Mouse (Mus musculus) cerebellum, postnatal 4 days (tissue): ENCODE measurements at regions not wholly inside any gene's neighbourhood (a gene's known extent, or its start where the extent isn't known, plus 50 kb on each side); places are given as distances from the start of the nearest gene placed in this dataset.
A peak's percentile ranks its signal among the peaks of the same experiment; 100 is the strongest.

Source experiments
- DNase-seq, 2 experiments: peaks; one replicate each; pipeline ENCODE4 v3.0.0; 2022; ENCODE audit warnings: low spot score in 2 of 2, mixed read lengths in 1 of 2

- DNase-seq: no peak
These were observed 226.1 kb upstream of the BB014433 start for GRCm38 (mm10) chr8:15271793-15272587.

- peak; percentile 81 to 83 for DNase-seq
These were observed 224.4 kb upstream of the BB014433 start for GRCm38 (mm10) chr8:15270290-15270689.

DNA sequence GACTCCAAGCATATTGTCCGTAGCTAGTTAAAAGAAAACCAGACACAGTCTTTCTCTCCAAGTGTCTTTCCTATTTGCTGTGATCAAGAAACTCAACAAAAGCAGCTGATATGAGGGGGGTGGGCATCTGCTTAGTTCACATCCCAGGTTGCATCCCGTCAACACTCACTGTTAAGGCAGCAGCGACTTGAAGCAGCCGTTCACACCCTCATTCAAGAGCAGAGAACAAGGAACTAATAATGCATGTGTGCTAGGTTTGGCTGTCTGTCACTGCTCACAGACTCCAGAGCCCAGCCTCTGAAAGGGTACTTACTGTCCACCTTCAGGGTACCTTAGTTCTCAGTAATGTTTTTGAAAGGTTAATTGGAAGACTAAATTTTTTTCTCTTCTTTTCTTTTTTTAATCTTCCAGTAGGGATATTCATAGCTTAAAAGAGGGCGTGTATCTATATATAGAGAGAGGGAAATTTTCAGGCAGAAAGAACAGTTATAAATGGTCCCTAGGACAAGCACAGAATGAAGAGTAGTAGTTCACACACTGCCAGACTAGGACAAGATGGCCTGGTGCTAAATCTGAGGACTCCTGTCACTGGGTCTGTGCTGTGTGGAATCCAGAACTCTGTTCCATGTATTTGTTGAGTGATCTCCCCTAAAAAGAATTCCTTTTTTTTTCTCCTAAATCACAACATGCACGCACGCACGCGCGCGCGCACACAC lies 199.1 kb upstream of the BB014433 start:
- no peak for DNase-seq

- DNase-seq: no peak
These were observed 189.5 kb upstream of the BB014433 start for GRCm38 (mm10) chr8:15235410-15235809.

DNA sequence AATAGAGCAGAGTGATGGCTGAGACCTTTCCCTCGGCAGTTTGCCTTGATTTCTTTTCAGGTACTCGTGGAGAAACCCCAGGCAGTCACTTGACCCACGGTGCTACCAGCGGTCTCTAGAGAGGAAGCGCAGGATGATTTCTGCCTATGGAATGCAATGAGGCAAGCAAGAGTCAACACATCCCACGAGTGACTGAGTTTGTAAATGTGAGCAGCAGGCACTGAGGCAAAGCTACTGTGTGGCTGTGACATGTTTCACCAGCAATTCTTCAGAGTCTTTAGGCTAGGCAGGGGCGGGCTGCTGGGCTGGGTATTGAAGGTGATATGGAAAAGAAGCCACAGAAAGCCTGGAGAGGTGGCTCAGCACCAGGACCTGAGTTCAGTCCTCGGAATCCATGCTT lies 187.4 kb upstream of the BB014433 start:
- DNase-seq: no peak

DNA sequence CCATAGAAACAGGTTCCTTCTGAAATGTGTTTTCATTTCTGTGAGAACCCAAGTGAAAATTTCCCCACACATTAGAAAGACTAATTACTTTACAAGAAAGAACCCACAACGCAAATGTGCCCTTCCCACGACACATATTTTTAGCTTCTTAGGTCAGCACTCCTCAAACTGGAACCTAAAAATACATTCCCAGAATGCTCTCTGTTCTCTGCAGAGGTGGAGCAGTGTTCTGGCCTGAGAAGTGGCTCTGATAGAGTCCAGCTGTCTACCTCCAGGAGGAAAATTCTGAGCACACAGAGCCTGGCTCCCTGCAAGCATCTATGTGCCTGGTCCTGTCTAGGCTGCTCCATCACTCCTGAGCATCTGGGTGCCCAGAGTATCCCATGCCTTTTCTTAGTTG lies 184.3 kb upstream of the BB014433 start:
- no peak for DNase-seq

- DNase-seq: peak; percentile 67 to 79
These were observed 175.5 kb upstream of the BB014433 start for GRCm38 (mm10) chr8:15221211-15221912.

GRCm38 (mm10) chr8:15209856-15210521 lies 164.1 kb upstream of the BB014433 start:
- no peak for DNase-seq

GRCm38 (mm10) chr8:15201556-15201955 lies 155.7 kb upstream of the BB014433 start:
- DNase-seq: no peak

- DNase-seq: no peak
These were observed 144.8 kb upstream of the BB014433 start for GRCm38 (mm10) chr8:15190708-15191107.

DNA sequence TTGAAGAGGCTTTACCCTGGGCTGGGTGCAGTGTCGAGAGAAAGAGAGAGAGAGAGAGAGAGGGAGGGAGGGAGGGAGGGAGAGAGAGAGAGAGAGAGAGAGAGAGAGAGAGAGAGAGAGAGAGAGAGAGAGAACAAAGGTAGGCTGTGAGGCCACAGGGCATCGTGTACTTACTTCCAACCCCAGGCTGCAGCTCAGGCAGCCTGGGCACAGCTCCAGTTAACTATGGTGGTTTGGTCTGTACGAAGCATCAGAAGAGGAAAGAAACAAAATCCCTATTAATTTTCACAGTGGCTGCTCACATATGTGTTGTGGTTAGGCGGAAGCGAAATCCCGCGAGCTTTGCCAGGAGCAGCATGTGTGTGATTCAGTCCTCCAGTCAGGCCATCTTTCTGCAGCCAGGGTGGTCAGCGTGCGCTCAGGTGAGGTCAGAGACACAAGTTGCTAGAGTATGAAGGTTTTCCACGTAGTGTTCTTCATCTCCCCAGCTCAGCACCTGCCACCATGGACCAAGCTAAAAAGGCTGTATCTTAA lies 143.3 kb upstream of the BB014433 start:
- no peak for DNase-seq
